Mouse (Mus musculus) hindbrain, embryonic 15.5 days (tissue): ENCODE results near the gene Mocs1. TPM values are rescaled to one million over a fixed set of nuclear protein-coding genes. Genes with fewer than 3 reads are reported as not detected.

Experiments used
- ATAC-seq: fragments of 200-750 bp; cut with Nextera tagmentation; 2 replicates; pipeline ENCODE4 v1.8.0; 2017; ENCODE audit warnings: low read depth, moderate number of reproducible peaks, moderate TSS enrichment; ENCODE audit not compliant: low FRiP score
- H3K27ac ChIP-seq: fragments of 300-500 bp; sonication (generic); replicated peaks from 2 replicates; pipeline ENCODE4 v1.5.1; 2015; ENCODE audit warnings: mild to moderate bottlenecking, inconsistent platforms
- H3K27me3 ChIP-seq: fragments of 300-500 bp; sonication (generic); 2 replicates; pipeline ENCODE4 v1.6.1; 2015; ENCODE audit warnings: control low read depth, inconsistent platforms
- H3K36me3 ChIP-seq: fragments of 300-500 bp; sonication (generic); 2 replicates; pipeline ENCODE4 v1.6.1; 2015; ENCODE audit warnings: control low read depth, inconsistent platforms
- H3K4me1 ChIP-seq: fragments of 300-500 bp; sonication (generic); replicated peaks from 2 replicates; pipeline ENCODE4 v1.6.1; 2015; ENCODE audit warnings: control low read depth, inconsistent platforms
- H3K4me2 ChIP-seq: fragments of 300-500 bp; sonication (generic); 2 replicates; pipeline ENCODE4 v1.6.1; 2015; ENCODE audit warnings: moderate library complexity, mild to moderate bottlenecking, inconsistent platforms
- H3K4me3 ChIP-seq: fragments of 300-500 bp; sonication (generic); 2 replicates; pipeline ENCODE4 v1.5.1; 2015; ENCODE audit warnings: mild to moderate bottlenecking, inconsistent platforms
- H3K9ac ChIP-seq: fragments of 300-500 bp; sonication (generic); 2 replicates; pipeline ENCODE4 v1.6.1; 2015; ENCODE audit warnings: inconsistent platforms
- H3K9me3 ChIP-seq: fragments of 300-500 bp; sonication (generic); 2 replicates; pipeline ENCODE4 v1.6.1; 2016; ENCODE audit warnings: control low read depth, inconsistent platforms
- WGBS: fragments of 180-500 bp; shearing (Covaris S2); methylation state at CpG from one replicate; pipeline ENCODE4 v1.1.7; 2015; 5-methylcytosine and 5-hydroxymethylcytosine counted together
- polyA plus RNA-seq: library from polyadenylated mRNA; unstranded; fragments of >200 nt; fragmentation: Nextera tagmentation; extraction: Ambion mirVana; gene quantifications from 2 replicates; pipeline ENCODE4 v1.2.1, GENCODE M21; 2015

Gene Mocs1
- polyA plus RNA-seq, 1 experiment from 2014 or later: 5.5 TPM

GRCm38 (mm10) chr17:49457833-49458232 is 29.7 kb downstream of the Mocs1 start:
- no peak for ATAC-seq
- H3K9me3 ChIP-seq: no peaks in the 10 kb centered on the region
- no peak overlapping the region for H3K9ac ChIP-seq
- WGBS: 88% methylated on average over 3 of the region's 3 CpGs
- H3K4me3 ChIP-seq: no peak overlapping the region
- no peak overlapping the region for H3K4me2 ChIP-seq
- H3K36me3 ChIP-seq: peaks cover 6% of the 10 kb centered on the region
- no peaks in the 10 kb centered on the region for H3K4me1 ChIP-seq
- H3K27me3 ChIP-seq: no peaks in the 10 kb centered on the region
- no peak overlapping the region for H3K27ac ChIP-seq

DNA sequence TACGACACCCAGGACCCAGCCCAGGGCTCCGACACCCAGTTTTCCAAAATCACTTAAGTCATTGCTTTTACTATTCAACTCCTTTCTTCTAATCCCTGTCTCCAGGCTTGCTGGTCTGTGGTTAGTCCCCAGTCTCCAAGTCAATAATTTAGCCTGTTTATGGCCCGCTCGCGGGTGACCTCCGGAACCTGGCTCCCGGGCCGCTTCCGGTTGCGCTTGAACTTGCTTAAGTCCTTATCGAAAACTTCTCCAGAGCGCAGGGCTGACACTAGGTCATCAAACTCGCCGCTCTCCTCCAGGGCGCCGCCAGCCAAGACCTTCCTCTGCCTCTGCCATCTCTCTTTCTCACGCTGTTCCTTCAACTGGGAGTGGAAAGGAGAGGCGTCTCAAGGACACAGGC is 30.2 kb downstream of the Mocs1 start:
- no peaks in the 10 kb centered on the region for H3K27me3 ChIP-seq
- H3K36me3 ChIP-seq: peaks cover 6% of the 10 kb centered on the region
- no peaks in the 10 kb centered on the region for H3K9me3 ChIP-seq
- no peak overlapping the region for H3K27ac ChIP-seq
- no peaks in the 10 kb centered on the region for H3K4me1 ChIP-seq
- WGBS: 94% methylated on average over 18 of the region's 18 CpGs
- no peak overlapping the region for H3K4me3 ChIP-seq
- no peak overlapping the region for H3K9ac ChIP-seq
- no peak for ATAC-seq
- no peak overlapping the region for H3K4me2 ChIP-seq

DNA sequence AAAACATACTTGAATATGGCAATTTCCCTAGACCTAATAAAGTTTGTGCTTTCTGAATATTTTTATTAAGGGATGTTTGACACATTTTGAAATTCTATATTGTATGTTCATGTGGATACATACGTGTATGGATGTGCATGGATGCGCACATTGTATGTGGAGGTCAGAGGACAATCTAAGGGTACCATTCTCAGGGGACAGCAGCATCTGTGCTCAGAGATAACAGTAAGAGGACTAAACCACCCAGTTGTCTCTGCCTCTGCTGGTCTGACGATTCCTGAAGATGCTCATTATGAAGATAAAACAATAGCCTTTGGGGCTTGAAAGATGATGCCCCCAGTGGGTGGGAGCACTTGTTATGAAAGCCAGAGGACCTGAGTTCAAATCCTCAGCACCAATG is 36.7 kb downstream of the Mocs1 start:
- no peaks in the 10 kb centered on the region for H3K9me3 ChIP-seq
- no peaks in the 10 kb centered on the region for H3K4me1 ChIP-seq
- no peak overlapping the region for H3K27ac ChIP-seq
- 79% methylated on average over 3 of the region's 3 CpGs for WGBS
- H3K9ac ChIP-seq: no peak overlapping the region
- H3K27me3 ChIP-seq: no peaks in the 10 kb centered on the region
- no peak overlapping the region for H3K4me2 ChIP-seq
- ATAC-seq: no peak
- H3K4me3 ChIP-seq: no peak overlapping the region
- H3K36me3 ChIP-seq: no peaks in the 10 kb centered on the region

DNA sequence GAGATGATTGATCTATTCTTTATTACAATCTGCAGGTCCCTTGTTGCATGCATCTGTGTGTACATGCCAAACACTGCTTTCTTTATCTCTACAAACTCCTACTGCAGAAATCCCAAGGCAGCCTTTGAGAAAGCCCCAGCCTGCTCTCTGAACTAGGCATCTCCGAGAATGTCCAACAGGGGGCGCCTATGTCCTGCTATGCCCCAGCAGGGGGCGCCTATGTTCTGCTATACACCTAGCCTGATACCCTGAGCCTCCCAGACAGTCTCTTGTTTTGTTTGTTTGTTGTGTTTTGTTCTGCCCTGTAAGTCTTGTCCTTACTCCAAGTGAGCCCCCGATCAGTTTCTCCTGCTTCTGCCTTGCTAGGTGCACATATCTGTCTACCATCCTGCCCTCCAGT is 40.1 kb downstream of the Mocs1 start:
- Histone ChIP-seq H3K27me3 (no peaks in the 10 kb centered on the region), H3K4me3 (no peak overlapping the region), H3K9me3 (no peaks in the 10 kb centered on the region), H3K27ac (no peak overlapping the region), H3K9ac (no peak overlapping the region), H3K4me2 (no peak overlapping the region), H3K36me3 (no peaks in the 10 kb centered on the region), H3K4me1 (no peaks in the 10 kb centered on the region)
- 47% methylated on average over 4 of the region's 4 CpGs for WGBS
- no peak for ATAC-seq

GRCm38 (mm10) chr17:49472626-49473025 is 44.5 kb downstream of the Mocs1 start:
- no peak overlapping the region for H3K9ac ChIP-seq
- WGBS: 57% methylated on average over 8 of the region's 8 CpGs
- no peaks in the 10 kb centered on the region for H3K27me3 ChIP-seq
- no peaks in the 10 kb centered on the region for H3K4me1 ChIP-seq
- ATAC-seq: no peak; the same call in 1 of the 2 replicates
- no peak overlapping the region for H3K4me3 ChIP-seq
- H3K27ac ChIP-seq: no peak overlapping the region
- H3K9me3 ChIP-seq: no peaks in the 10 kb centered on the region
- no peak overlapping the region for H3K4me2 ChIP-seq
- no peaks in the 10 kb centered on the region for H3K36me3 ChIP-seq

GRCm38 (mm10) chr17:49474051-49474450 is 45.9 kb downstream of the Mocs1 start:
- no peak overlapping the region for H3K9ac ChIP-seq
- H3K4me2 ChIP-seq: no peak overlapping the region
- no peaks in the 10 kb centered on the region for H3K9me3 ChIP-seq
- H3K36me3 ChIP-seq: no peaks in the 10 kb centered on the region
- no peak overlapping the region for H3K27ac ChIP-seq
- WGBS: 96% methylated on average over 4 of the region's 4 CpGs
- no peaks in the 10 kb centered on the region for H3K4me1 ChIP-seq
- no peak overlapping the region for H3K4me3 ChIP-seq
- no peaks in the 10 kb centered on the region for H3K27me3 ChIP-seq
- no peak for ATAC-seq

GRCm38 (mm10) chr17:49475174-49475573 is 47.0 kb downstream of the Mocs1 start:
- H3K36me3 ChIP-seq: no peaks in the 10 kb centered on the region
- H3K9me3 ChIP-seq: no peaks in the 10 kb centered on the region
- H3K4me3 ChIP-seq: no peak overlapping the region
- no peaks in the 10 kb centered on the region for H3K27me3 ChIP-seq
- H3K4me2 ChIP-seq: no peak overlapping the region
- 82% methylated on average over 1 of the region's 1 CpGs for WGBS
- no peaks in the 10 kb centered on the region for H3K4me1 ChIP-seq
- no peak for ATAC-seq
- H3K9ac ChIP-seq: no peak overlapping the region
- H3K27ac ChIP-seq: no peak overlapping the region

- Histone ChIP-seq H3K9ac (no peak overlapping the region), H3K4me3 (no peak overlapping the region), H3K27me3 (no peaks in the 10 kb centered on the region), H3K4me1 (no peaks in the 10 kb centered on the region), H3K9me3 (no peaks in the 10 kb centered on the region), H3K36me3 (no peaks in the 10 kb centered on the region), H3K4me2 (no peak overlapping the region), H3K27ac (no peak overlapping the region)
- ATAC-seq: no peak
- 81% methylated on average over 4 of the region's 4 CpGs for WGBS
Observed at GRCm38 (mm10) chr17:49477370-49477769, 49.2 kb downstream of the Mocs1 start.

DNA sequence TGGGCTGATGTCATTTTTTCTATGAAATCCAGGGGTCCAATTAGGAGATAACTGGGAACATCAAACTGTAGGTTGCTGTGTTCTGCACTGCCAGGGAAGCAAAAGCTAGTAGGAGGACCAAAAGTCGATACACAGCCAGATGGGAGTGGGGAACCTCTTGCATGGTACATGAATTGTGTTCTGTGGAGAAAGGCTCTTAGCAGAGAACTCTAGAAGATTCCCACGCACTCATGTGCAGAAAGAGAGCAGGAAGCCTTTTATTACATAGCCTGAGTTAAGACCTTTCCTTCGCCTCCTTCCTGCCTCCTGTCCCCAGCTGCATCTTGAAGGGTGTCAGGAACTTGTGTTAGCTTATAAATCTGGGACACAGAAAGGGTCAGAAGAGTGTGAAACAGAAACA is 53.7 kb downstream of the Mocs1 start:
- 89% methylated on average over 3 of the region's 3 CpGs for WGBS
- ATAC-seq: no peak

GRCm38 (mm10) chr17:49484435-49484834 is 56.3 kb downstream of the Mocs1 start:
- H3K27me3 ChIP-seq: no peaks in the 10 kb centered on the region
- ATAC-seq: no peak
- no peaks in the 10 kb centered on the region for H3K9me3 ChIP-seq
- H3K4me1 ChIP-seq: no peaks in the 10 kb centered on the region
- no peak overlapping the region for H3K4me3 ChIP-seq
- no peak overlapping the region for H3K27ac ChIP-seq
- 84% methylated on average over 3 of the region's 3 CpGs for WGBS
- H3K36me3 ChIP-seq: no peaks in the 10 kb centered on the region
- H3K4me2 ChIP-seq: no peak overlapping the region
- H3K9ac ChIP-seq: no peak overlapping the region

More for the DNA sequence above, 53.7 kb downstream of the Mocs1 start:
- H3K36me3 ChIP-seq: no peaks in the 10 kb centered on the region
- H3K27ac ChIP-seq: no peak overlapping the region
- H3K9ac ChIP-seq: no peak overlapping the region
- H3K27me3 ChIP-seq: no peaks in the 10 kb centered on the region
- no peak overlapping the region for H3K4me3 ChIP-seq
- no peaks in the 10 kb centered on the region for H3K9me3 ChIP-seq
- no peak overlapping the region for H3K4me2 ChIP-seq
- no peaks in the 10 kb centered on the region for H3K4me1 ChIP-seq

DNA sequence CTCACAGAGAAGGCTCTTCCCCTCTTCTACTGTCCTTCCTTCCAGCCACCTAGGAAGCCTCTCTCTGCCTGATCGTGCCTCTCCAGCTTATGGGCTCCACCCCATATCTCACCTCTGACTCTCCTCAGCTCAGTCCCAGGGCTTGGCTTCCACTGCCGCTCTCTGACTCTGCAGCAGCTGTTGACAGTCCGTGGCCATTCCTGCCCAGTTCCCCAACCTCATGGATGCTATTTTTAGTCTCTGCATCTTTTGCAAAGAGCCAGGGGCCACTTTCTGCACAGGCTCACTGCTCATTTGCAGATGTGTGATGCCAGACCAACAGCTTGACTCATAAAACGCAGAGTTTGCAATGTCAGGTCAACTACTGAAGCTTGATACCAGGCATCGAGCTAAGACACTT is 60.9 kb downstream of the Mocs1 start:
- Histone ChIP-seq H3K4me1 (no peaks in the 10 kb centered on the region), H3K27ac (no peak overlapping the region), H3K9me3 (no peaks in the 10 kb centered on the region), H3K27me3 (no peaks in the 10 kb centered on the region), H3K4me3 (no peak overlapping the region), H3K4me2 (no peak overlapping the region), H3K36me3 (no peaks in the 10 kb centered on the region), H3K9ac (no peak overlapping the region)
- 85% methylated on average over 5 of the region's 5 CpGs for WGBS
- no peak for ATAC-seq

DNA sequence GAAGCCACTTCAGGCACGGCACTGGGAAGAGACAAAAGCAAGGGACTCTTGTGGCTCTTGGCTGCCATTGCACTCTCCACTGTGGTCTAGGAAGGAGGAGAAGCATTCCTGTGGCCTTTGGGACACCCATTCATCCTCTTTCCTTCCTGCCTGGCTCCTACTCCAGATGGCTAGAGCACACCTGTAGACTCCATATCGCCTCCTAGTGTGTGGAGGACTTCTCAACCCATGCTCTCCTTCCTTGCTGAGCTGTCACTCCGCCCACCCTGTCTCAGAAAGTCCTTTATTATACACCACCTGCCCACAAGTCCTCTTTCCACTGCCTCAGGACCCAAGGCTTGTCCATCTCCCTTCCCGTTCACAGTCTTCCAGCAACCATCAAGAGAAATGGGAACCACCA is 65.1 kb downstream of the Mocs1 start:
- Histone ChIP-seq H3K9me3 (no peaks in the 10 kb centered on the region), H3K9ac (no peak overlapping the region)
- ATAC-seq: no peak

DNA sequence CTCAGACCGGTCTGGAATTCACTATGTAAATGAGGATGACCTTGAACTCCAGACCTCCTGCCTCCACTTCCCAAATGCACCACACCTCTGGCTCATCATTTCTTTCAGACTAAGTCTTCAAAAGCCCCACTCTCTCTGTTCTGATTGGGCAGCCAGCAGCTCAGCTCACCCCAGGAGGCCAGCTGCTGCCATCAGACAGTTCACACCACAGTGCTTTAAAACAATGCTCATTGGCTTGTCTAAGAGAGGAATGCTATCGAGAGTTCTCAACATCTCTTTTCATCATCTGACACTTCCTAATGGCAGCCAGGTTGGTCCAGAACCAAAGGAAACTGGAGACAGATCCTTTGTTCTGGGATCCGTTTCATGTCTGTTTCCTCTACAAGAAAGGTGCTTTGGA is 70.0 kb downstream of the Mocs1 start:
- 51% methylated on average over 3 of the region's 3 CpGs for WGBS
- Histone ChIP-seq H3K9ac (no peak overlapping the region), H3K36me3 (no peaks in the 10 kb centered on the region), H3K9me3 (no peaks in the 10 kb centered on the region), H3K27me3 (no peaks in the 10 kb centered on the region), H3K4me2 (no peak overlapping the region), H3K4me1 (no peaks in the 10 kb centered on the region), H3K4me3 (no peak overlapping the region), H3K27ac (no peak overlapping the region)
- no peak for ATAC-seq

More for the DNA sequence above, 65.1 kb downstream of the Mocs1 start:
- Histone ChIP-seq H3K4me2 (no peak overlapping the region), H3K4me3 (no peak overlapping the region), H3K27ac (no peak overlapping the region), H3K27me3 (no peaks in the 10 kb centered on the region), H3K36me3 (no peaks in the 10 kb centered on the region), H3K4me1 (no peaks in the 10 kb centered on the region)
- 91% methylated on average over 4 of the region's 4 CpGs for WGBS
